11 mouse cellular contexts compared by ENCODE assay signal in the genomic region with DNA sequence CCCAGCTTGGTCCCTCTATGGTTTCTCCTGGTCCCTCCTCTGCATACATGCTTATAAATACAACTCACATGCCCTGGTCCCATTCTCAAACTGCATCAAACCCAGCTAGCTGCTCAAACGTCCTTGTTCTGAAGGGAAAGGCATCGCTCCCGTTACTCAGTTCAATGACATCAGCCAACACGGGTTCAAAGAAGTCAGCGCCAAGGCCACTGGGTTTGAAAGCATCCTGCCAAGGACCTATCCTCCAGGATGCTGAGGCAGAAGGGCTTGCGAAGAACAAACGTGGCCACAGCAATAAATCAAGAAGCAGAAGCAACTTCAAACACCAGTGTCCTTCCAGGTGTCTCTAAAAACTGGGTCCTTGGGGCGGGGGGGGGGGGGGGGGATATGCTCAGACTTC.
"Had no signal": no experiment of that assay in that cellular context is flagged by ENCODE, and none has a peak within 500 bp of the region (broad histone marks: within the 10 kb centered on the region; RNA-seq: fewer than 3 reads in every experiment).

No protein-coding gene starts in this region.

- DNase-seq: kidney, adult 9 months; kidney, postnatal 36 days; liver; liver, embryonic 13.5 days; liver, postnatal 0 days; lung, postnatal 36 days; right cerebral cortex, adult 18-20 months; right cerebral cortex, postnatal 25 days had no signal

- H3K4me1 ChIP-seq: midbrain, embryonic 13.5 days had no signal

- H3K4me3 ChIP-seq: layer of hippocampus, adult 2 months; limb, embryonic 12.5 days; liver, embryonic 13.5 days; midbrain, embryonic 13.5 days had no signal
